Mouse (Mus musculus) splenic B cell, adult 2 months (primary cell): ENCODE measurements around the gene Zfp414.
"Not testable (repeated sequence)": the region's sequence is repeated elsewhere in the genome, so short reads cannot be mapped to it uniquely, and the experiment has no call there.

Source experiments
- DNase-seq: peaks from one replicate; pipeline ENCODE4 v3.0.0-alpha.2; 2011; ENCODE audit warnings: low read depth, low spot score
- H3K27me3 ChIP-seq: 2 replicates; pipeline ENCODE4 v1.6.1; 2012; ENCODE audit warnings: mild to moderate bottlenecking, low read length, moderate library complexity, mixed read lengths; ENCODE audit not compliant: control insufficient read depth, poor library complexity, insufficient read depth, severe bottlenecking
- H3K36me3 ChIP-seq: 2 replicates; pipeline ENCODE4 v1.6.1; 2012; ENCODE audit warnings: mild to moderate bottlenecking, low read length, moderate library complexity, mixed read lengths; ENCODE audit not compliant: control insufficient read depth, poor library complexity, insufficient read depth, severe bottlenecking

The Zfp414 gene

GRCm38 (mm10) chr17:33628621-33629486 is at the start of gene Zfp414:
Gene Zfp414, plus strand, starts transcription at chr17:33629090.
- Histone ChIP-seq H3K27me3 (no peaks in the 10 kb centered on the region), H3K36me3 (peaks cover 4% of the 10 kb centered on the region; the same call in 1 of the 2 replicates)
- DNase-seq: peak; percentile 96

- Histone ChIP-seq H3K27me3 (no peaks in the 10 kb centered on the region), H3K36me3 (no peaks in the 10 kb centered on the region)
- DNase-seq: no peak
Observed at GRCm38 (mm10) chr17:33584061-33584460, 44.8 kb upstream of the Zfp414 start.

- no peaks in the 10 kb centered on the region for H3K27me3 ChIP-seq
- no peak for DNase-seq
Observed at GRCm38 (mm10) chr17:33586011-33586410, 42.9 kb upstream of the Zfp414 start.

GRCm38 (mm10) chr17:33597271-33597670 is 31.6 kb upstream of the Zfp414 start:
- H3K27me3 ChIP-seq: no peaks in the 10 kb centered on the region; the same call in 1 of the 2 replicates
- DNase-seq: peak; percentile 25
- no peaks in the 10 kb centered on the region for H3K36me3 ChIP-seq

More at GRCm38 (mm10) chr17:33586011-33586410, 42.9 kb upstream of the Zfp414 start:
- H3K36me3 ChIP-seq: no peaks in the 10 kb centered on the region

GRCm38 (mm10) chr17:33598506-33598905 is 30.4 kb upstream of the Zfp414 start:
- DNase-seq: no peak
- no peaks in the 10 kb centered on the region for H3K36me3 ChIP-seq
- no peaks in the 10 kb centered on the region; the same call in 1 of the 2 replicates for H3K27me3 ChIP-seq

- Histone ChIP-seq H3K27me3 (no peaks in the 10 kb centered on the region; the same call in 1 of the 2 replicates), H3K36me3 (0 out of 2 replicates have a peak, but pooled peaks cover 1% of the 10 kb centered on the region)
- no peak for DNase-seq
Observed at GRCm38 (mm10) chr17:33599836-33600475, 28.9 kb upstream of the Zfp414 start.

- Histone ChIP-seq H3K27me3 (no peaks in the 10 kb centered on the region; the same call in 1 of the 2 replicates), H3K36me3 (0 out of 2 replicates have a peak, but pooled peaks cover 1% of the 10 kb centered on the region)
- no peak for DNase-seq
Observed at GRCm38 (mm10) chr17:33600831-33601230, 28.1 kb upstream of the Zfp414 start.

GRCm38 (mm10) chr17:33601947-33602346 is 26.9 kb upstream of the Zfp414 start:
- no peak for DNase-seq
- H3K27me3 ChIP-seq: no peaks in the 10 kb centered on the region; the same call in 1 of the 2 replicates
- H3K36me3 ChIP-seq: 0 out of 2 replicates have a peak, but pooled peaks cover 1% of the 10 kb centered on the region

- Histone ChIP-seq H3K27me3 (no peaks in the 10 kb centered on the region), H3K36me3 (0 out of 2 replicates have a peak, but pooled peaks cover 1% of the 10 kb centered on the region)
- DNase-seq: no peak
Observed at GRCm38 (mm10) chr17:33607273-33607672, 21.6 kb upstream of the Zfp414 start.

GRCm38 (mm10) chr17:33610548-33610947 is 18.3 kb upstream of the Zfp414 start:
- no peaks in the 10 kb centered on the region for H3K27me3 ChIP-seq
- DNase-seq: no peak
- H3K36me3 ChIP-seq: no peaks in the 10 kb centered on the region

GRCm38 (mm10) chr17:33613726-33614125 is 15.2 kb upstream of the Zfp414 start:
- not testable (repeated sequence) for H3K27me3 ChIP-seq, DNase-seq, H3K36me3 ChIP-seq

- DNase-seq: no peak
- H3K36me3 ChIP-seq: peaks cover 4% of the 10 kb centered on the region; the same call in 1 of the 2 replicates
- H3K27me3 ChIP-seq: no peaks in the 10 kb centered on the region
Observed at GRCm38 (mm10) chr17:33627281-33627680, 1.6 kb upstream of the Zfp414 start.

GRCm38 (mm10) chr17:33629487-33630125 is 716 bp downstream of the Zfp414 start:
- no peaks in the 10 kb centered on the region for H3K27me3 ChIP-seq
- H3K36me3 ChIP-seq: peaks cover 4% of the 10 kb centered on the region; the same call in 1 of the 2 replicates
- no peak for DNase-seq

- Histone ChIP-seq H3K36me3 (peaks cover 4% of the 10 kb centered on the region; the same call in 1 of the 2 replicates), H3K27me3 (no peaks in the 10 kb centered on the region)
- no peak for DNase-seq
Observed at GRCm38 (mm10) chr17:33630171-33630895, 1.4 kb downstream of the Zfp414 start.
